Mouse (Mus musculus): ENCODE results near the gene Smim7.

Smim7 gene

DNA sequence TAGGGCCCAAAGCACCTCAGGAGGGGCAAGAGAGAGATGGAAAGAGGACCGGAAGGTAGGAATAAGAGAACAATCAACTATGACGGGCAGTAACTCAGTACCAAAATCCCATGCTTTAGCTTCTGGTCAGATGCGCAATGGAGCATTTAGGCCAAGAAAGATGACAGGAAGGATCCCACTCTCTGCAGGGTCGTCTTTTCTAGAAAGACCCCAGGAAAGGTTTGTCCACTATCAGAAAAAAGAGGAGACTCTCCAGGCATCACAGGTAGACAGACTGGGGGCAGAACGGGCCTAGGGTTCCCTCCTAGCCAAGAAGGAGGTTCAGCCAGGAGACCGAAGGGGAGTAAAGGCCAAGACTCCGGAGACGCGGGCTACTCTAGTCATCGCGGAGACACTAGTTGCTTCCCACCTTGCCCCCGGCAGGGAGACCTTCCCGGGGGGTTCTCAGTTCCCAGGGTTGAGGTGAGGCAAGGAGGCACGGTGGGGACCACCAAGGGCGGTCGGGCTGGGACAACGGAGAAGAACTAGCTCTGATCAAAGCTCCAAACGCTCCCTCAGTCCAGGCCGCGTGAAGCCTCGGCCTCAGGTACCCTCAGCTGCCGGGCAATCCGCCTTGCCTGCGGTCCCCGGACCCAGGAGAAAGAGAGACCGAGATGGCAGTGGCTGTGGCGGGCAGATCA, 23.6 kb downstream of the Smim7 start:
- DNase-seq, result peak; percentile 15

DNA sequence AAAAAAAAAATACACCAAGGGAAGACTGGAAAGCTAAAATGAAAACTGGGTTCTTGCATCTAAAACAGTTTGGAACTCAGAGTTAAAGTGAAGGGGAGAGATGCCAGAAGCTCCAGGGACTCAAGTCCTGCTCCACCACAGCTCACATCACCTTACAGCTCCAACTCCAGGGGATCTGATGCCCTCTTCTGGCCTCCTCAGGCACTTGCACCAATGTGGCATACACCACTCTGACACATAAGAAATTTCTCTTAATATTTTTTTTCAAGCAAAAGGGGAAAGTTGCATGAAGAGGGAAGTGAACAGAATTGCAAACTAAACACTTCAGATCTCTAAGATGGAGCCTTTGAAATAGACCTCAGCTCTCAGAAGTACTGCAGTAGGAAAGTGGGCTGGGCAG, 31.7 kb downstream of the Smim7 start:
- DNase-seq, result no peak

DNA sequence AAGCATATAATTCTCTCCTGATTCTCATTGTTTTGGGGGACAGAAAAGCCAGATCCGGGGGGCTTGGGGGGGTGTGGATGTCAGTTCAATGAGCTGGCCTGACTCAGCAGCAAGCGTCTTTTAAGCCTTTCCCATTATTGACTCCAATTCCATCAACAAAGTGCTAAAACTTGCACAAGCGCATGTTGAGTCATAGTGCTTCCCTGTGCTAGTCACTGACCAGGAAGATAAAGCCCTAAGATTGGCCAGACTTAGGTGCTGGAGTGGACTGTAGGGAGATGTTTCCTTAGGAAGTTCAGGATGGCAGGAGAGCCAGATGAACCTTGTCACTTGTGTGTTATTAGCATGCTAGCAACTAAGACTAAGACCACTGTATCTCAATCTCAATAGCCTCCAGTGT, 36.0 kb downstream of the Smim7 start:
- no peak for DNase-seq

DNA sequence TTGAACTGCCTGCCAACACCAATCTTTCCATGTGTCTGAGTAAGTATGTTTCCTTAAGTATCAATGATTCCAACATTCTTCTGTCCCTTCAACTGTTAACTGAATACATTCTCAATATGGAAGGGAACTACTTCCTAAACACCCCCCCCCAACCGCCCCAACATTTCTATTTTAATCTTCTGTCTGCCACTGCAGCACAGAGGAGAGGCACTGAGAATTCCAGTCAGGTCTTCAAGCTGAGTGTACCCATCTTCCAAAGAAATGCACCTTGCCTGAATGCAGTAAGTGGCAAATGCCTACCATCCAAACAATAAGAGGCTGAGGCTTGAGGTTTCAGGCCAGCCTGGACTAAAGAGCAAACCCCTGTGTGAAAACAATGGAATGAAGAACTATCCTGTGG, 38.8 kb downstream of the Smim7 start:
- no peak for DNase-seq

DNA sequence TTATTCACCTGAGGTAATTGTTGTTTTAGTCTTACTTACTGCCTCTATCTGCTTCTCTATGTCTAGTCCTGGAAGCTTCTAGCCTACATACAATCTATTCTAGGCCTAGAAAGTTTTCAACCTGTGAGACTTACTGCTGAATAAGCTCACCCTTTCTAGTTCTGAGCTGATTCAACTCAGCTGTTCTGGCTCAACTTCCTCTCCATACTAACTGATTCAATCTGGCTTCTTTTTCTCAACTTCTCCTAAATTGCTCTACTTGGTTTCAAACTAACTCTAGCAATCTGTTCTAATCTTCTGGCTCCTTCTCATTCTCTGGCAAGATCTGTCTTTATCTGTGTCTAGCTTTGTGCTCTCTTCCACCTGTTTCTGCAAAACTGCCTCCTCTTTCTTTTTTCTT, 49.0 kb downstream of the Smim7 start:
- DNase-seq, result no peak

DNA sequence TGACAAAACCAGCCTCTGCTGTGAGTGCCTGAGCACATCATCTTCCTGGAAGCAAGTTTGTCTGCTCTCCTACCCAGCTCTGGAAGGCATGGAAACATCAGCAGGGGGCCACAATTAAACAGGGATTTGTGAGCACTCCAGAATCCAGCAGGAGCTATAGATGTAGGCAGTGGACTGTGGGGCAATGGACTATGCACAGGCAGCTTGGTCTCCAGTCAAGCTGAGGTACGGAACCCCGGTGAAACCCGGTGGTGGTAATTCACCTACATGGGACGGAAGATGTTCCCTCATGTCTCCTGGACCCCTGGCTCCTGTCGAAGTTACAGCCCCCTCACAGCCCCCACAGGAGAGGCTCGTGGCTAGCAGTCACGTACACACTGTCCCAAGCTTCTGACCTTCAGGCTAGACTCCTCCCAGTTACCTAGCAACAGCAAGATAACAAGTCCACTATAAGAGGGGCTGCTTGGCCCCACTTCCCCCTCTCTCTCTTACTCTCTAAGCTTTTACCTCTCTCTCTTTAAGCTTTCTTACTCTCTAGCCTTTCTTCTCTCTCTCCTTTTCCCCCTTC, 53.4 kb downstream of the Smim7 start:
- DNase-seq, result no peak
